Mouse (Mus musculus): Measurements from ENCODE around the gene Gm49661.

The Gm49661 gene

DNA sequence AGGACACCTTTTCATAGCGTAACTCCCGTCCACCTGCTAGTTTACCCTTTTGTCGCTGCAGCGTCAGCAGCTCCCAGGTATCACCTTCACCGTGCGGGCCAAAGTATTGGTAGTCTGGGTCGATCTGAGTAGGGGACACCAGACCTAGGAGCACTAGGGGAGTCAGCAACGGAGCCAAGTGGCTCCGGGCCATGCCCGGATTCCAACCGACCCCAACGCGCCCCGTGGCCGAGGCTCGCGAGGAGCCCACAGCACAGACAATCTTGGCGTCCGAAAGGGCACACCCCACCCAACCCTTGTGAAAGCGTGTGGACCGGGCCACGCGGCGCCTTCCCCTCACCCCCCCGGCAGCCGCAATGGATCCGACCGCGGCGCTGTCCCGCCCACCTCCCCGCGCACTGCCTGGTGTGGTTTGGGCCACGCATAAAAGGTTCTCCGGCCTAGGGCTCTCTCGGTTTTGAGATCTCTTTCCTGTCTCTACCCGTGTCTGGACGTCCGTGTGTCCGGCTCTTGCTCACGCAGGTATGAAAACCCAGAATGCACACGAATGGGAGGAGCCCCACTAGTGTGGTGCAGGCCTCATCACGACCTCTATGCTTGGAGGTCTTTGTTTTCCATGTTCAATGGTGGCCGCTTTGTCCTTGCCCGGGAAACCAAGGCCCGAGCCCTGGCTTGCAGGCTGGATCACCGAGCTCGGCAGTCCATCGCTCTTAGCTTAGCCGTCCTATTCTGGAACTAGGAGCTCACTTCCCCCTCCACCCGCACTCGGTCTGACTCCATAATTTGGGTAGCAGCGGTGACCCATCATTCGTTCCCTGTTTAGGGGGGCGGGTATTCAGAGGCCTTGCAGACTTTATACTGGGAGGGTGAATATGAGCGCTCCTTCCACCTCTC lies at the start of gene Gm49661, which contains the start of the genes Prdx2 and Rnaseh2a:
Gene Gm49661 (minus strand): TSS at position 193 of the 894 bp plus-strand sequence.
Gene Prdx2 (plus strand): TSS at position 347 of the 894 bp plus-strand sequence.
Gene Rnaseh2a (minus strand): TSS at position 527 of the 894 bp plus-strand sequence.
- DNase-seq (ENCODE audit: low read depth, low spot score), result no peak

DNA sequence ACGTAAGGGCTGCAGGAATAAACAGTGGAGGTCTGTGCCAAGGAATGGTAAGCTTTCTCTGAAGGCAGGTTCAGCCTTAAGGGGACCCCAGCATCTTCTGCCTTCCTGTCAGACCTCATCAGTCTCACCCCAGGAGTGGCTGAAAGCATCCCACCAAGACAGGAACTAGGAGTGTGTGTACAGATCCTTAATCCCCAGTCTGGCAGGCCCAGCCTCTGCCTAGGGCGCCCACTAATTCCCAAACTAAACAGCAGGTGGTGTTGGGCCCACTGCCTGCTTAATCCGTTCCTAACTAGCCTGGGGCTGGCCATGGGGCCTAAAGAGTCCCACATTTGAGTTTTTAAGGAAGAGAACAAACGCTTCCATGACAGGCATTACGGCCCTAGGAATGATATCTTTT lies 48.0 kb upstream of the Gm49661 start:
- no peak for DNase-seq (ENCODE audit: low read depth, low spot score)

DNA sequence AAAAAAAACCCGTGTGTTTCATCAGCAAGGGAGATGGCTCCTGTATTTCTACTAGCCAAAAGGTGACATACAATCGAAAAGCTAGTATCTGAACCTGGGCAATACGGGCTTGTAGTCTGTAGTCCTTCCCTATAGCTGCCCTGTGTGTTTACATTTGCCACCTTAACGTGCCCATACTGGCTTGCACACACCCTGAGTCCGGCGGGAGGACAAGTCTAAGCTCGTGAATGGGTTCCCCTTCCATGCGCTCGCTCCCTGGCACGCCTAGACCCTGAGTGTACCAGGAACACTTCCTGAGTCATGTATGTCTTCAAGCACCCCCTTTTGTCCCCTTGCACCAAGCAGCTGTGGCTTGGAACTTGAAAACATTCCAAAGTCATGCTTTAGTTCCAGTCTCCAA lies 47.5 kb upstream of the Gm49661 start:
- no peak for DNase-seq (ENCODE audit: low read depth, low spot score)

DNA sequence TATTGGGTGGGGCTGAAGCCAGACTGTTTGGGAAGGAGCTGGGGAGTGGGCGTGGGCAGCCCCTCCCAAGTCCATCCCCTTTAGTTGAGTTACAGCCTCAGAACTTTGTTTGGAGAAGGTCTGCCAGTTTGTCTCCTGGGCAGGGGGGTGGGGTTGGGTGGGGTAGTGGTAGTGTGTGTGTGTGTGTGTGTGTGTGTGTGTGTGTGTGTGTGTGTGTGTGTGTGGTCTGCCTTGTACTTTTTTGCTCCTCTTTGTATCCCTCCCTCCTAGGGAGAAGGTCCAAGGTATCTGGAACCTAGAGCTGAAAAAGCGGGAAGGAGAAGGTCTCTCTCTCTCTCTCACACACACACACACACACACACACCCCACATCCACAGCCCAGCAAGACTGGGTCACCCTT lies 45.2 kb upstream of the Gm49661 start, which contains the start of gene Best2:
Gene Best2 (minus strand): TSS at position 101 of the 400 bp plus-strand sequence.
- DNase-seq (ENCODE audit: low read depth, low spot score), result no peak

DNA sequence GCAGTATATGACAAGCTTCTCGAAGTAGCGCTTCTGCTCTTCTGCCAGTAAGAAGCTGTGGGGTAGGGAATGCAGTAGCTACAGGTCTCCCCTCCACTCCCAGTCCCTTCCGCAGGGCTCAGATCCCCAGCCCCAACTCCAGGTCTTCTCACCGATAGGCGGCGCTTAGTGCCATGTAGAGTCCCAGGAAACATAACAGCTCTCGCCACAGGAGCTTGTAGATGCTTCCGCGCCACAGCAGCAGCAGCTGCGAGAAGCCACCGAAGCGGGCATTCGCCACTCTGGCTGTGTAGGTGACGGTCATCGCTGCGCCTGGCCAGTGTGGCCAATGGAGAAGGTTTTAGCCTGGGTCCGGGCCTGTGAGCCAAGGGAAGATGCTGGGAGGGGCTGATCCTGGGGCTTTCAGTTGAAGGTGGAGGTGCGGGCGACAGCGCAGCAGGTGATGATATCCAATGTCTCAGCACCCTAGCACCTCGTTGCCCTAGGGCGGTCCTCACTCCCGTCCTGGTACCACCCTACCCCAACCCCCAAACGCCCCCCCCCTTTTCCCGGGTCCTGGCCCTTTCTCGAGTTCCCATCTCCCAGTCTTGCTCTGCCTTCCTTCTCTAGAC lies 44.1 kb upstream of the Gm49661 start:
- DNase-seq (ENCODE audit: low read depth, low spot score), result no peak

DNA sequence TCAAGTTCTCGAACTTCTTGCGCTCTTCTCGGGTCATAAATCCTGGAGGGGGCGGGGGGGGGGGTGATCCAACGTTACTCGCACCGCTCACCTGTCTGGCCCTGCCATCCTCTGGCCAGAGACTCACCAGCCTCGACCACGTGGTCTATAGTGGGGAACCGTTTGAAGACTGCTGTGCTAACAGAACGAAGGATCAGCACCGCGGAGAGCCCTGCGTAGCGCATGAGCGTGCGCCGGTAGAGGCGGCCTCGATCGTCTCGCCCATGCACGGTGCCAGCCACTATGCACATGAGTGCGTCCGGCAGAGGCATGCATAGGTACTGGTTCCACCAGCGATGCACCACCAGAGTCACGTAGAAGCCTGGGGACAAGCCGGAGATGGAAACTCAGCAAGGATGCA lies 42.0 kb upstream of the Gm49661 start:
- DNase-seq (ENCODE audit: low read depth, low spot score), result no peak

DNA sequence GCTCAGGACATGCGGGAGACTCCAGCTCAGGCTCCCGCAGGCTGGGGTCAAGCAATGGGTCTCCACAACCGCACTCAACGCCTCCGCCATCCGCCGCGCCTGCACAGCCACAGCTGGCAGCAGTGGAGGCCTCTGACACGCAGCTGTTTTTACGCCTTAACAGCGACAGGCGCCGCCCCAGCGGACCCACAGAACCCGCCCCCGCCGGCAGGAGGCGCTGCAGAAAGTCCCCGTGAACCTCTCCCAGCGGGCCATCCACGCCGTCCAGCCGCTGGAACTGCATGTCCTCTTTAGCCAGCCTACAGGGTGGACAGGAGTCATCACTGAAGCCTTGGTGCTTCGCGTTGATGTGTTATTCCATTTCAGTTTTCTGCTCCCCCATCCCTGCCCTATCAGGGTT lies 38.5 kb upstream of the Gm49661 start:
- no peak for DNase-seq (ENCODE audit: low read depth, low spot score)

DNA sequence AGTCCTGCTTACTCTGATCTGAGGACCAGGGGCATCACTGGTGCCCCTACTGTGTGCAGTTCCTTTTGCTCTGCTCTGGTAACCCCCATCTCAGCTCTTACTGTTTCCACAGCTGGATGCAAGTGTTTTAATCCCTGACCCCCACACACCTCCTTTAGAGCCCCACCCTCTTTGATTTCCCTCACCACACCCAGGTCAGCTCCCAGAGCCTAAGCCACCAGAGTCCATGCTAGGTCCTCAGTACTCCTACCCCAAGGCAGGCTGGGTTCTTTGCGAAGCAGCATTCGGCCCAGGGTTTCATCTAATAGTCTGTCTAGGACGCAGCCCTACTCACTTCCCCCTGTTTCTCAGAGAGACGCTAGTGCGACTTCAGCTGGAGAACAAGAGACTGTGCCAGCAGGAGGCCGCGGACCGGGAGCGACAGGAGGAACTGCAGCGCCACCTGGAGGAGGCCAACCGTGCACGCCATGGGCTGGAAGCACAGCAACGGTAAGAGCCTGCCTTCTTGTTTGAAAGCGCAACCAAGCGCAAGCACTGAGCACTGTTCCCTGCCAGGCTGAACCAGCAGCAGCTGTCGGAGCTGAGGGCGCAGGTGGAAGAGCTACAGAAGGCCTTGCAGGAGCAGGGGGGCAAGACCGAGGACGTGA lies 28.5 kb upstream of the Gm49661 start:
- DNase-seq (ENCODE audit: low read depth, low spot score), result peak; percentile 95

DNA sequence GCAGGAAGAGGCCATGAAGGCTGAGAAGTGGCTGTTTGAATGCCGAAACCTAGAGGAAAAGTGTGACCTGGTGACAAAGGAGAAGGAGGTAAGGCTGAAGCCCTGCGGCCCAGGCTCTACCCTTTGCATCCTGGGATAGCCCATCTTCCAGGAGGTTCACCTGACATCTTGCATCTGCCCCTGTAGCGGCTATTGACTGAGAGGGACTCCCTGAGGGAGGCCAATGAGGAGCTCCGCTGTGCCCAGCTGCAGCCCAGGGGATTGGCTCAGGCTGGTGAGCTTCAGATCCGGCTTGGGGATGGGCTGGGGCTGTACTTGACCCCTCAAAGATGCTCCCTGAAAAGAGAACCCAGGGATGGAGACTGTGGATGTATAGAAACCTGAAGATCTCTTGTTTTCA lies 27.7 kb upstream of the Gm49661 start:
- DNase-seq (ENCODE audit: low read depth, low spot score), result no peak

DNA sequence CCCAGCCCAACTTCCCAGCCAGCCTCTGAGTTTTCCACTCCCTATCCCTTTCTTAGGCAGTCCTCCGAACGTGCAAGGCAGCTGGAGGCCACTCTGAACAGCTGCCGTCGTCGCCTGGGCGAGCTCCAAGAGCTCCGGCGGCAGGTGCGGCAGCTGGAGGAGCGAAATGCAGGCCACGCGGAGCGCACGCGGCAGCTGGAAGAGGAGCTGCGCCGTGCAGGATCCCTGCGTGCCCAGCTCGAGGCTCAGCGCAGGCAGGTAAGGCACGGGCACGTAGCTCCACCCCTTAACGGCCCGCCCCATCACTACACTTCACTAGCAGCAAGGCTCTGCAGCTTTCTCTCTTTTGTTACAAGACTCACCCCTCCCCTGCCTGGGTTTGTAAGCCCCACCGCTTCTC lies 26.4 kb upstream of the Gm49661 start:
- no peak for DNase-seq (ENCODE audit: low read depth, low spot score)

DNA sequence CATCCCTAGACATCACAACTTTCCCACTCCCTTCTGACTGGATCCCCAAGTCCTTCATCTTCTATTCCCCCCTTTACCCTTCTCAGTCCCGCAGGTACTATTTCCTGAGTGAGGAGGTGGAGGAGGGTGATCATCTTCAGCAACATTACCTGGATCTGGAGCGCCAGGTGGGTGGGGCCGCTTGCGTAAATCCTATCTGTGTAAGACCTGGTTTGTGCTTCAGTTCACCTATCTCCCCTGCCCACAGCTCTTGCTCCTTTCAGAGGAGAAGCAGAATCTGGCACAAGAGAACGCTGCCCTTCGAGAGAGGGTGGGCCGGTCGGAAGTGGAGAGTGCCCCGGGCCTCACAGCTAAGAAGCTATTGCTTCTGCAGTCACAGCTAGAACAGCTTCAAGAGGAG lies 25.1 kb upstream of the Gm49661 start:
- DNase-seq (ENCODE audit: low read depth, low spot score), result no peak

DNA sequence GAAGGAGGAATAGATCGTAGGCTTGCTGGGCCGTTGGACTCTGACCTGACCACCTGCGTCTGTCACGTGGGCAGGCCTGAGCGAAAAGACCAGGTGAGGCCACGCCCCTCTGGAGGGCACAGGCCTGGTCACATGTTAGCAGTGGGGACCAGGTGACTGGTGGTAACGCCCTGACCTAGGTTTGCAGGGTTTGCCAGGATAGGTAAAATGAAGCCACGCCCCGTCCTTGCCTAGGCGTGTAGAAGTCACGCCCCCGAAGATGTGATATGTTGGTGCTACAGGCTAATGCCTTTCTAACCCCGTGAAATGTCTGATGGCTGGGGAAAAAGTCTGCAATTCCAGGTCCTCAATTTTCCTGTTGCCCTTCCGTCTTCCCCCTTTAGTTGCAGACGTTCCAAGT lies 21.6 kb upstream of the Gm49661 start:
- DNase-seq (ENCODE audit: low read depth, low spot score), result no peak

DNA sequence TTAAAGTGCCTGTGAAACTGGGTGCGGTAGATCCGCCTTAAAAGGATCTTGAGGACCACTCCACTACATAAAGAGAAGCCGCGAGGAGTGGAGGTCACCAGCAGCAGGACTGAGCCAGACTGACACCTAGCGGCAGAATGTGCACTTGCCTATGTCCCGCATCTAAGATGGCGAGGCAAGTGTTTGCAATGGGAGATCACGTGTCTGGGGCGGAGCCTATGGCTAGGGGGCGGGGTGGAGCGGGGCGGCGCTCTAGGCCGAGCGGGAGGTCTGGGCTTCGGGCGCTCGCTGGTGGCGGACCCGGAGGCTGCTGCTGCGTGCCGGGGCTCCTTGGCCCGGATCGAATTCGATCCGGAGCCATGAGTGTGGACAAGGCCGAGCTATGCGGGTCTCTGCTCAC lies 21.1 kb upstream of the Gm49661 start, which contains the start of gene Hook2:
Gene Hook2 (plus strand): TSS at position 255 of the 400 bp plus-strand sequence.
- DNase-seq (ENCODE audit: low read depth, low spot score), result peak; percentile 99

DNA sequence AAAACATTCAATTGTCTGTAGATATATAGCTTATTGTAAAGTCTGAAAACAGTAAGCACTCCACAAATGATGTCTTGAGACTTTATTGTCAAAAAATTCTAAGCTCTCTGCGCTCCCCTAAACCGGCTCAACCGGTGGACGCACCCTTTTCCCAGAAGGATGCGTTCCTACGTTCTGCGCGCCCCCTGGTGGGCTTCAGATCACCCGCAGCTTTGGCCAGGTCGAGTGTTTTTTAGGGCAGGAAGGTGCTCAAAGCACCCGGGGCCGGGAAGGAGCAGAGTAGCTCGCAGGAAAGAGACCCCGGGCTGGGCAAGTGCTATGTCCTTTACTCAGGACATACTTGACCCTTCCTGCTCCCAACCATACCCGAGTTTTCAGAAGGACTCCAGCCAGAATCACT lies 20.6 kb upstream of the Gm49661 start:
- no peak for DNase-seq (ENCODE audit: low read depth, low spot score)

DNA sequence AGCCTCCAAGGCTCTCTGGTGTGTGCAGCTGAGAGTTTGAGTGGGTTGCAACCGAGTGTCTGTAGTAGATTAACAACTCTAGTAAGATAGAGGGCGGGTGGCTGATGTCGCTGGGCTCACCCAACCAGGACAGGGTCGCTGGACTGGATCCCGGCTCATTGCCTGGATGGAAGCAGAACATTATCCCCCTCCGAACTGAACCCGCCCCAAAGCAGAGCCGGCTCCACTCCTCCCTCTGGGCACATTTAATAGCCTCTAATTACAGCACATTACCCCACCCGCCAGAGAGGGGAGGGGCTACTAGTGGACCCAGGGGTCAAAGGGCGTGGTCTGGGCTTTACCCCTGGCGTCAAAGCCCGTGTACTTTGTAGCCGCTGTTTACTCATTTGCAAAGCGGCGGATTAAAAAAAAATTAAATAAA lies 20.1 kb upstream of the Gm49661 start:
- no peak for DNase-seq (ENCODE audit: low read depth, low spot score)

DNA sequence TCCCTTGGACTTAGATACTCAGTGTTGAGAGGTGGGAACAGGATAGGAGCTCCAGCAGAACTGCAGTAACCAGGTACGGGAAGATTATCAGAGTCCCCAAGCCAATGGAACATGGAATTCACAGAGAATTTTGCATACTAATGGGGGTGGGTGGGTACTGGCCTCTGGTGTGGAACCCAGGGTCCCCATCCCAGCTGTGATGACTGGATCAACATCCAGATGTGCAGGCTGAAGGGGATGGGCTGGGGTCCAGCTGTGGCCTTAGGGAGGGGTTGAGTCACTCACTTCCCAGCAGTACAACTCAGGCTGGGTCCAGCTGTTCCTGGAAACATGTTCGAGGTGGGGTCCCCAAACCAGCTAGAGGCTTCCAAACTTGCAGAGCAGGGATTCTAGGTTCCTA lies 18.7 kb upstream of the Gm49661 start:
- no peak for DNase-seq (ENCODE audit: low read depth, low spot score)

DNA sequence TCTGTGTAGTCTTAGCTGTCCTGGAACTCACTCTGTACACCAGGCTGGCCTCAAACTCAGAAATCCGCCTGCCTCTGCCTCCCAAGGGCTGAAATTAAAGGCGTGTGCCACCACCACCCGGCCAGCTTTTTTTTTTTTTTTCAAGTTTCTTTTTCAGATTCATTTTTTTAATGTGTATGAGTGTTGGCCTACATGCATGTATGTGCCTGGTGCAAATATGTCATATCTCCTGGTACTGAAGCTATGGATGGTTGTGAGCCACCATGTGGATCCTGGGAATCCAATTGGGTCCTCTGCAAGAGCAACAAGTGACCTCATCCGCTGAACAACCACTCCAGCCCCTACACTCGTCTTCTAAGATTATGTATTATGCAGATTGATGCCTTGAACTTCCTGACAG lies 18.2 kb upstream of the Gm49661 start:
- DNase-seq (ENCODE audit: low read depth, low spot score), result no peak

DNA sequence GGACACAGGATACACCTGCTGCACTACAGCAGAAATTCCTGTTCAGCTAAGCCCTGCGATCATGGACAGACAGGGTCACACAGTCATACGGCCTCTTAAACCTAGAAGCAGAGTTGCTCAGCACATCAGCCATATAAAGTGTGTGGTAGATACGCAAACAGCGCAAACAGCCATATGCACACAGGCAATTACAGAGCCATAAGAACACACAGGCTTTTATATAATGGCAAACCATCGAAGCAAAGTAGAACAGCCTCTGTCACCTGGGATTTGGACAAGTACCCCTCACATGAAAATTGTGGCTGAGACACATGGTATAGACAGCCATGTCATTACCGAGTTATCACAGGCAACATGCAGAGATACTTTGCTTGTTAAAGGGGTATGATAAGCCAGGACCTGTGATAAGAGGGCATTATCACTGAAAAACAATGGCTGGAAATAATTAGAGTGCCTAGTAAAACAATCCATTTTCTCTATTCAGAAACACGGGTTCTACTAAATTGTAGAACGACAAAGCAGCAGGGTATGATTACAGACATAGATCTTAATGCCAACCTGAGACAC lies 17.2 kb upstream of the Gm49661 start:
- DNase-seq (ENCODE audit: low read depth, low spot score), result no peak

DNA sequence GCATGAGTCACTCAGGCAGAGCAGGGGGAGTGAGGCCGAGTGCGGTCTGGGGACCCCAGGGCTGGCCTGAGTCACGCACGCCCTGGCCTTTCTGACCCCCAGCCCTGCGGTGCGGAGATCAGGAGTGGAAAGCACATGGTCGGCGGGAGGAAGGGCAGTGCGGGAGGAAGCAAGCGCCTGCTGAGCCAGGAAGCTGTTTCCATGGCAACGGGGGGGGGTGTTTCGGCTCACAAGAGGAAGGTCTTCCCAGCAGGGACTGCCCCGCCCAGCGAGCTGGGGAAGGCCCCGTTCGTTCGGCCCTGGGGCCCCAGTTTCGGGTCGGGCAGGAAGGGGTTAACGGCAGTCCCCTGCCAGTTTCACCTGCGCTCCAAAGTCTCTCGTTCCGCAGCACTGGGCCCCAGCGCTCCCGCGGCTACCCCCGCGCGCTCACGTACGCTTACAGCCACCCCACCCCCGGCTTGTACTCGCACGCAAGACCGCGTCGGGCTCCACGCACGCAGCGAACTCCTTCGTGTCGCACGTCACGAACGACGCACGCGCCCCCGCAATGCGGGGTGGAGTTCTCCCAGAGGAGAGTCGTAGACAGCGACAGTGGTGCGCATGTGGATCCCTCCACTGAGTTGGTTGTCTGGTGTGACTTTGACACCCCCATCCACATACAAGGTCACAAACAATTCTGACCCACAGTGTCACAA lies 16.6 kb upstream of the Gm49661 start:
- DNase-seq (ENCODE audit: low read depth, low spot score), result no peak

DNA sequence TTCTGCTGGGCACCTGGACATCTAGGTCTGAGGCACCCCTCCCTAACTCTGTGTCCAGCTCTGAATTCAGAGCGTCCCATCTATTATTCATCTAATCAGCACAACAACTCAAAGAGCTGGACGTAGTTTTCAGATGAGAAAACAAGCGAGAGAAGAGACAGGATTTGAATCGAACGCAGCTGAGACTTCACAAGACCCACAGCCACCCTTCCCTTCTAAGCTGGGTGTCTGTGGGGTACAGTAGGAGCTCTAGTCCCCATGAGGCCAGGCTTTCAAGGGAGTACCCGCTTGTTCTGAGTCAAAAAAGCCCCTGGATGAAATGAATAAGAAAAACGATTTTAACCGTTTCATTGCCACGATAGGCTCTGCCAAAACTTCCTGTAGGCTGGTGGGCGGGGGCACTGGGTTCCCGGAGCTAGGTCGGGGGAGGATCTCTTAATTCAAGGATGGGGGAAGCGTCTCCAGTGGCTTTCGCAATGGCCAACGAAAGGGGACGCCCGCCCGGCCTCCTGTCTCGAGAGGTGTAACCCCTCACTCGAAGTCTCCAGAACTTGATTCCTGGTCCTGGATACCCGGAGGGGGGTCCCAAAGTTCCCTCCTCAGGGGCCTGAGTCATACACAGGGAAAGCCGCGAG lies 15.9 kb upstream of the Gm49661 start:
- no peak for DNase-seq (ENCODE audit: low read depth, low spot score)
